ENCODE assay signal across 12 mouse cellular contexts in the genomic region with DNA sequence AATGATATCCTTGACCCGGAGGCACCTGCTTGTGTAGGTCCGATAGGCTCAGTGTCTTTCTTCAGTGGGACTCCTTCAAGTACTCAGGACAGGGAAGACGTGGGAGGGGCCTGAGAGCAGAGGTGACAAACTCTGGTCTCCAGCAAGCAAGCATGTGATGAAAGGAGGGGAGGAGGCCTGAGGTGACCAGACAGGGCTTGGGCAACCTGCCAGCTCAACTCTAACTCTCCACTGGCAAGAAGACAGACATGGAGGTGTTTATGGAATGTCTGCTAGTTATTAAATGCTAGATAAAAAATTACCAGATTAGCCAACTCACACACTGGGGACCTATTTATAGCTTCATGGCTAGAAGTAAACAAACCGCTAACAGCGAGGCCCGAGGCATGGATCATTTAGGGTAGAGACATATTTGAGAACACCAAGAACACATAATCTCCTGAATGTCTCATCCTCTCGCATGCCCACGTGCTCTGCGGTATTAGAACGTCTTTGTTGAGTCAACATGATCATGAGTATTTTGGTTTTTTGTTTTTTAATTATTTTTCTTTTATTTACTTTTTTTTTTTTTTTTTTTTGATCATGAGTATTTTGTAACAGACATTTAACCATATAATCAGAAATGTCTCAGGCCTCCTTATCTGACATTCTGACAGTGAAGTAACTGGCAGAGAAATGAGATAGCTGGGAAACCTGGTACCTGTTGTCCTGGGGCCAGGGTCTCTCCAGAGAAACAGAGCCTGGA. TPM values are rescaled to one million over a fixed set of nuclear protein-coding genes. Genes with fewer than 3 reads are reported as not detected.
A peak's percentile ranks its signal among the peaks of the same experiment; 100 is the strongest.
DNase-seq lines count a peak whose midpoint lies in the region; ATAC-seq lines count a peak whose summit lies in the region.
"Had no signal": no experiment of that assay in that cellular context is flagged by ENCODE, and none has a peak within 500 bp of the region (broad histone marks: within the 10 kb centered on the region; RNA-seq: fewer than 3 reads in every experiment).

No protein-coding gene starts in this region.

- no peak overlapping the region for H3K4me3 ChIP-seq in kidney, embryonic 15.5 days (replicated peaks)
- no peak overlapping the region for H3K4me3 ChIP-seq in heart, embryonic 11.5 days (ENCODE audit: low read depth, low read length)
- no peak overlapping the region for H3K4me3 ChIP-seq in forebrain, embryonic 10.5 days
- H3K4me3 ChIP-seq: limb, embryonic 13.5 days; neural tube, embryonic 13.5 days had no signal

- H3K9me3 ChIP-seq in kidney, embryonic 15.5 days (replicated peaks), result no peaks in the 10 kb centered on the region
- no peaks in the 10 kb centered on the region for H3K9me3 ChIP-seq in heart, embryonic 11.5 days (replicated peaks; ENCODE audit: control insufficient read depth, low read length)
- no peaks in the 10 kb centered on the region for H3K9me3 ChIP-seq in forebrain, embryonic 10.5 days
- H3K9me3 ChIP-seq: limb, embryonic 13.5 days; neural tube, embryonic 13.5 days had no signal

- H3K27ac ChIP-seq in kidney, embryonic 15.5 days, result no peak overlapping the region
- H3K27ac ChIP-seq in heart, embryonic 11.5 days (ENCODE audit: low read depth, low read length), result peak overlapping the region; percentile 76
- H3K27ac ChIP-seq in forebrain, embryonic 10.5 days, result no peak overlapping the region
- H3K27ac ChIP-seq: limb, embryonic 13.5 days; neural tube, embryonic 13.5 days had no signal

- no peaks in the 10 kb centered on the region for H3K27me3 ChIP-seq in kidney, embryonic 15.5 days
- H3K27me3 ChIP-seq in heart, embryonic 11.5 days (ENCODE audit: control insufficient read depth, insufficient read depth, low read length), result no peaks in the 10 kb centered on the region
- H3K27me3 ChIP-seq in forebrain, embryonic 10.5 days (ENCODE audit: poor library complexity, severe bottlenecking), result no peaks in the 10 kb centered on the region
- H3K27me3 ChIP-seq: CH12.LX; limb, embryonic 13.5 days; neural tube, embryonic 13.5 days had no signal

- H3K9ac ChIP-seq in kidney, embryonic 15.5 days, result no peak overlapping the region
- no peak overlapping the region for H3K9ac ChIP-seq in heart, embryonic 11.5 days (ENCODE audit: low read depth, low read length)
- H3K9ac ChIP-seq: limb, embryonic 13.5 days; neural tube, embryonic 13.5 days had no signal

- H3K4me2 ChIP-seq in kidney, embryonic 15.5 days, result no peak overlapping the region
- H3K4me2 ChIP-seq in heart, embryonic 11.5 days, result no peak overlapping the region; the same call in 1 of the 2 replicates
- H3K4me2 ChIP-seq: limb, embryonic 13.5 days; neural tube, embryonic 13.5 days had no signal

- H3K4me1 ChIP-seq in kidney, embryonic 15.5 days, result peaks cover 8% of the 10 kb centered on the region
- peaks cover 39% of the 10 kb centered on the region for H3K4me1 ChIP-seq in heart, embryonic 11.5 days (ENCODE audit: control insufficient read depth, insufficient read depth, low read length)
- peaks cover 15% of the 10 kb centered on the region for H3K4me1 ChIP-seq in forebrain, embryonic 10.5 days

- no peak for ATAC-seq in kidney, embryonic 15.5 days (replicated peaks; ENCODE audit: low FRiP score)
- peak; percentile 66 for ATAC-seq in heart, embryonic 11.5 days (replicated peaks; ENCODE audit: insufficient number of reproducible peaks, low FRiP score, low TSS enrichment)

- WGBS in kidney, embryonic 15.5 days, result 70% methylated on average over 10 of the region's 10 CpGs
- WGBS in heart, embryonic 11.5 days (ENCODE audit: insufficient replicate concordance), result 43% methylated on average over 10 of the region's 10 CpGs
- 91% methylated on average over 10 of the region's 10 CpGs for WGBS in forebrain, embryonic 10.5 days

- DNase-seq in kidney, adult 18-20 months, result peak; percentile 76
- DNase-seq in kidney, postnatal 14 days, result peak; percentile 88
- DNase-seq in skeletal muscle tissue, adult 2 months (ENCODE audit: low read depth, low spot score), result peak; percentile 54
- no peak for DNase-seq in layer of hippocampus, postnatal 10 days (ENCODE audit: low spot score in 2 of 2)
- DNase-seq in forebrain, embryonic 10.5 days (ENCODE audit: extremely low spot score, low spot score), result no peak
- DNase-seq in right cerebral cortex, postnatal 4 days, result no peak
- DNase-seq: cerebellum, adult 18-20 months had no signal

- H3K36me3 ChIP-seq in kidney, embryonic 15.5 days, result no peaks in the 10 kb centered on the region
- no peaks in the 10 kb centered on the region for H3K36me3 ChIP-seq in heart, embryonic 11.5 days (ENCODE audit: control insufficient read depth, insufficient read depth, low read length)
- H3K36me3 ChIP-seq in forebrain, embryonic 10.5 days (replicated peaks), result no peaks in the 10 kb centered on the region
- H3K36me3 ChIP-seq: limb, embryonic 13.5 days; neural tube, embryonic 13.5 days had no signal

RNA-seq across cellular contexts. Expression of a gene that starts 53.0 kb away (rescaled TPM):
- polyA plus RNA-seq in kidney, embryonic 15.5 days (2015; fragmentation: Nextera tagmentation; extraction: Ambion mirVana), result 14.2 and 14.6 TPM in 2 replicates
- polyA plus RNA-seq in heart, embryonic 11.5 days (2014; fragmentation: Nextera tagmentation; extraction: Ambion mirVana), result 6.5 and 8.7 TPM in 2 replicates
- 10 to 100 TPM; 44.0 to 49.7 TPM for total RNA-seq in layer of hippocampus, postnatal 10 days (2021)
- 11.7 and 11.9 TPM in 2 replicates for polyA plus RNA-seq in forebrain, embryonic 10.5 days (2016; fragmentation: Nextera tagmentation; extraction: Ambion mirVana)

RNA-seq across cellular contexts. Expression of a gene that starts 58.4 kb away (rescaled TPM):
- not detected in 2 replicates for polyA plus RNA-seq in kidney, embryonic 15.5 days (2015; fragmentation: Nextera tagmentation; extraction: Ambion mirVana)
- not detected in 2 replicates for polyA plus RNA-seq in heart, embryonic 11.5 days (2014; fragmentation: Nextera tagmentation; extraction: Ambion mirVana)
- under 1 TPM in 1 of 2 experiments, not detected in 1; 0.50 TPM for total RNA-seq in layer of hippocampus, postnatal 10 days (2021)
- polyA plus RNA-seq in forebrain, embryonic 10.5 days (2016; fragmentation: Nextera tagmentation; extraction: Ambion mirVana), result not detected in 2 replicates
- polyA plus RNA-seq: limb, embryonic 13.5 days; neural tube, embryonic 13.5 days had no signal

Comparison
In these comparisons a context has a peak if more than half of its experiments do, and no peak if none do; other contexts are left out.
1. DNase-seq: peak in kidney, adult 18-20 months (single experiment), kidney, postnatal 14 days (single experiment) and skeletal muscle tissue, adult 2 months (single experiment); none in layer of hippocampus, postnatal 10 days (0 of 2), forebrain, embryonic 10.5 days (single experiment) and right cerebral cortex, postnatal 4 days (single experiment).